Mouse (Mus musculus): ENCODE results near the gene Plac9a.
A peak's percentile ranks its signal among the peaks of the same experiment; 100 is the strongest.
"Not testable (repeated sequence)": the region's sequence is repeated elsewhere in the genome, so short reads cannot be mapped to it uniquely, and the experiment has no call there.

Gene Plac9a

DNA sequence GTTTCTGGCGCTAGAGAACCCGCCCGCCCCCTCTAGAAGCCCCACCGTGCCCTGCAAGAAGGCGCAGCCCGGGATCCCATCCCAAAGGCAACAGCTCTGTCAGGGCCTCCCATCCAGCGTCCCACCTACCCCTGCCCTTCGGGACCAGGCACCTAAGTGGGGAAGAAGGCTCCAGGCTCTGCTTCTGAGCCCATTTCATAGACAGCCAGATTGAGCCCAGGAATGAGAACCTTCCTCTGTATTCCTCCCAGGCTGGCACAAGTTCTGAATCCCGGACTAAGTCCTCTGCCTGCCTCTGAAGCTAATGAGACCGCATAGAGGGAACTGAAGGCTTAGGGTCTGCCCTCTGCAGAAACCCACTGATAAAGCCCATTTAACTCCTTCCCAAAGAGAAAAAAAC lies at the start of gene Plac9a:
Gene Plac9a (minus strand): TSS at position 101 of the 400 bp plus-strand sequence.
- DNase-seq (ENCODE audit: low spot score): not testable (repeated sequence)

DNA sequence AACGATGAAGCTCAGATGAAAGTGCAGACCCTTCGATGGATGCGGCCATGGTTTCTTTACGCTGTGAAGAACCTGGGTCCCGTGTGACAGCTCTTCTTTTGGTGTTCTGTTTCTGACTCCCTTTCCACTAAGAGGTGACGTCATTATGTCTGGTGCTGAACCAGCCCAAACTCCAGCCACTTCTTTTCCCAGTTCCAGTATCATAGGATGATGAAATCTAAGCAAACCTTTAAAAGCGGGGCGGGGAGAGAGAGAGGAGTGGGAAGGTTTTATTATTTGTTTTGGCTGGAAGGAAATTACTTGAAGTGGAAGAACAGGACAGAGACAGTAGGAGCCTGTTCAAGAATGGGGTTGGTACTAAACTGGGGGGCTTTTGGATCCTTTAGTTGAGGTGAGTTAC lies 35.1 kb upstream of the Plac9a start, which contains the start of gene Cphx1:
Gene Cphx1 (plus strand): TSS at position 301 of the 400 bp plus-strand sequence.
- not testable (repeated sequence) for DNase-seq (ENCODE audit: low spot score)

DNA sequence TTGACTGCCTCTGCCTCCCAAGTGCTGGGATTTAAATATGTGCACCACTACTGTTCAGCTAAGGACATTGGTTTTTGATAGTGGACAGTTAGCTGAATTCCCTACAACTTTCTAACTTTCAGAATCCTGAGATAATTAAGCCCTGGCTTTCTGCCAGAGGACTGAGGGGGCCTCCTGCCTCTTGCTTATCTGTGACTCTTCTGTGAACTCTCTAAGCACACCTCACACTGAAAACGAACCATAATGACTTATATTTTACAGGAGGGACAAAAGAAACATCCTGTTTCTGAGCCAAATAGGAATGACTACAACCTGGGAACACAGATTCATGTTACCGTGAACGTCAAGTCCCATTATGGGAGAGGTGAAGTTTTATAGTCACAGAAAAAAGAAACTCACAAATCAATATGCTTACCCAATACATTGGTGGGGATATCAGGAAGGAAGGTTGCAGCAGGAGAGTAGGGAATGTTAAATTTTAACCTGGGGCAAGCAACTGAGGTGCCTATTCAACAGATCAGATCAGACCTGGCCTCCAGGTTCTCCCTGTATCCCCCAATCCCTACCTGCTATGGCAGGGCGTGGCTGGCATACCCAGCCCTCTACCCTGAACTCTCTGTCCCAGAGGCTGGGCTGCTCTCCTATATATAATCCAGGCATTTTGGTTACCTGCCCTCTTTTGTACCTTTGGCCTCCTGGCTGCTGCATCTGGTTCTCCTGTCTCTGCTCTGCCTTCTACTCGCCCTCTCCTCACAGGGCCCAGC lies 34.1 kb upstream of the Plac9a start:
- DNase-seq (ENCODE audit: low spot score): not testable (repeated sequence)

DNA sequence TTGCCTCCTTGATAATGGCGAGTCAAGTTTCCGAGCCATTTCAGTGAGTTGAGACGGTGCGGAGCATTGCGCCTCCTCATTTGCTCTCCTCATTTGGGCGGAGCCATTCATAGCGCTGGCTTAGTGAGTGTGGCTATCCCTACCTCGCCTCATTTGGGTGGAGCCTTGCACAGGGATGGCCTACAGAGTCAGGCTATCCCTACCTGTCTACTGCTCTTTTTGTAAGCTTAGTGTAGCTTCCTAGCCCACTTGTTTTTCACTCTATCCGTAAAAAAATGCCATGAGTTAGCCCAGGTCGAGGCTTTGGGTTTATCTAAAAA lies 24.6 kb upstream of the Plac9a start, which contains the start of gene Tmem254a:
Gene Tmem254a (minus strand): TSS at position 111 of the 320 bp plus-strand sequence.
- not testable (repeated sequence) for DNase-seq (ENCODE audit: low spot score)

DNA sequence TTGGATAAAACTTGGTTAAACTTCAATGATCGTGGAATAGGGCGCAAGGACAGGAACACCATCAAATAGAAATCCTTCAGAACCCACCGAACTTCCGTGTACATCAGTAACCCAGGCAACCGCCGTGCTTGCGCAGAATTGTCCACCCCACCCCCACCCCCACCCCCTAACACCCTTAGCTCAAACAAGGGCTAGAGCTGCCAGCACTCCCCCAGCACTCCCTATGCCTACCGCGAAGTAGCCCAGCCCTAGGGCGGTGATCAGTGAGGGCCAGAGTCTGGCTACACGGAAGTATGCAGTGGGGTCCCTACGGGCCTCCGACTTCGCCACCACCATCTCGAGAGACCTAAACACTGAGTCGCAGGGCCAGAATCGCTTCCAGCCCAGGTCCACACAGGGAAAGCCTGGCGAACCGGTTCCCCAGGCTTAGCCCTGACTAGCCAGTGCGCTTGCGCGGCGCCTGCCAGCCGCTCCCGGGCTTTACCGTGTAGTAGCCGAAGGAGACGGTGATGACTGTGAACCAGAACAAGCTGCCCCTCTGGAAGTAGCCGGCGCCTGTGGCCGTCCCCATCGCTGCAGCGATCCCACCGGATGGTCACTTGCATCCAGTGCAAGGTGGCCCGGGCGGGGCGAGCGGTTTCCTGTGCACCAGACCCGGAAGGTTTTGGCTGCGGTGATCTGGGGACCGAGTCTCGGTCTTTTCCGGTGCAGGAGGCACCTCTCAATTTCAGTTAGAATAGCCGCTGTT lies 24.1 kb upstream of the Plac9a start:
- DNase-seq (ENCODE audit: low spot score): not testable (repeated sequence)

DNA sequence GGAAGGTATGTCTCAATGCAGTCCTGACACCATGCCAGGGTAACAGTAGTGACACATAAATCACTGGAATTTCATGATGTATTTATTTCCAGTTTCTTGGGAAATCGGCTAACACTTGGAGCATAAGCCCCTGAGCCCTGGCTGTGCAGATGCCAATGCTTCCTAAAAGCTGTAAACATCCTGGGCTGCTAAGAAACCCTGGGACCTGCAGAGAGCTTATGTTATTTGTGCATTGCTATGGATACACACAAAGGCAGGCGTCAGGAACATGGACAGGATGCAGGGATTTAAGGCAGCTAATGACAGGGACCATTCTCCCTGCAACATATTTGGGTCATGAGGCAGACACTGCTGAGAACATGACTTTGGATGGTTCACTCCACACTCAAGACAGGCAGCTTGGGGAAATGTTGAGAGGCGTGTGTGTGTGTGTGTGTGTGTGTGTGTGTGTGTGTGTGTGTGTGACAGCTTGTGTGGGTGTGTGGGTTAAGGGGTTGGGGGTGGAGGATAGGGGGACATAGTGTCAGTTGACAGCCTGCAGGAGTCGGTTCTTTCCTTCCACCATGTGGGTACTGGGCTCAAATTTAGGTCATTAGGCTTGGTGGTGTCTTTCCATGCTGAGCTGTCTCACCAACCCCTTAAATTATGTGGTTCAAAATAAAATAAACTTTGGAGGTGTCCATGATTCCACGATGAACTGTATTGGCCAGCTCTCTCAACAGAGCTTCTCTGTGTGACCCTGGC lies 15.7 kb upstream of the Plac9a start:
- DNase-seq (ENCODE audit: low spot score): not testable (repeated sequence)

DNA sequence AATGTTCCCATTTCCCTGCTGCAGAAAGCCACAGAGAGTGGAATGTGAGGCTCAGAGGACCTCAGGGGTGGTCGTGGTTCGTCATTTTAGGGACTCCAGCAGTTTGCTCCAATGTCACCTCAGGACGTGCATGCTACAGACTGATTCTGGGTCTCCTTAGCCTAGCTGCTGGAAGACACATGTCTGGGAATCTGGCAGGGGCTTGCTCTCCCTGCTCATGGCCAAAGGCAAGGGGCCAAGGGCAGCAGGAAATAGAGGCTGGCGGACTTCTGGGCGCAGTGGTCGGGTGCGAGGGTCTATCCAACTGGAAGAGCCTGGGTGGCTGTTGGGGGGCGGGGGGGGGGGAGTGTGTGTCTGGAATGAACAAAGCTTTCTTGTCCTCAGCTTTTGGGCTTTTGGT lies 6.1 kb upstream of the Plac9a start:
- DNase-seq (ENCODE audit: low spot score): not testable (repeated sequence)

DNA sequence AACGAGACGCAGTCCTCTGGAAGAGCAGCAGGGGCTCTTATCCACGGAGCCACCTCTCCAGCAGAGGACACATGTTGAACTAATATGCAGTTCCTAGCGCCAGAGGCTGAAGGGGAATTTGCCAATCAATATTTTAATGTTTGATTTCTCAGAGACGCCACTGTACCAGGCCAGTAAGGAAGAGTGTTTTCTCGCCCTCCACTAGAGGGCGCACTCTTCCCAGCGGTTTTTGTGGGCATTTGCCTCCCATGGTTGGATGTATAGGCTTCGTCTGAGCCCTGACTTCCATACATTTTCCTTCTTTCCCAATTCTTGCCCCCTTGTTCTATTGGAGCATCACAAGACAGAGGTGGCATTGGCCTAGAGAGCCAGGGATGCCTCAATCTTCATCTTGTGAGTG lies 4.4 kb upstream of the Plac9a start:
- not testable (repeated sequence) for DNase-seq (ENCODE audit: low spot score)

DNA sequence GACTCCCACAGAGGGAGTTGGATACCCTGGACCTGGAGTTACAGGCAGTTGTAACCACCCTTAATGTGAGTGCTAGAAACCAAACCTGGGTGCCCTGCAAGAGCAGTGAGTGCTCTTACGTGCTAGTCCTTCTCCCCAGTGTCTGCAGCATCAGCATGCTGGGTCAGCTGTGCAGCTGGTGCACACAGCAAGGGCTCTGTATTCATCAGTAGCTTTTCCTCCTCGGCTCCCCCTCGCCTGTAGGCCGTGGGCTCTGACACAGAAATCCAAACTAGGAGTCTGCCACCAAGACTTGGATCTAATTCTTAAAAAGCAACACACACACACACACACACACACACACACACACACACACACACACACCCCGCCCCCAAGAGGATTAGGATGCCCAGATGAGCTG lies 2.3 kb upstream of the Plac9a start:
- DNase-seq (ENCODE audit: low spot score): not testable (repeated sequence)

DNA sequence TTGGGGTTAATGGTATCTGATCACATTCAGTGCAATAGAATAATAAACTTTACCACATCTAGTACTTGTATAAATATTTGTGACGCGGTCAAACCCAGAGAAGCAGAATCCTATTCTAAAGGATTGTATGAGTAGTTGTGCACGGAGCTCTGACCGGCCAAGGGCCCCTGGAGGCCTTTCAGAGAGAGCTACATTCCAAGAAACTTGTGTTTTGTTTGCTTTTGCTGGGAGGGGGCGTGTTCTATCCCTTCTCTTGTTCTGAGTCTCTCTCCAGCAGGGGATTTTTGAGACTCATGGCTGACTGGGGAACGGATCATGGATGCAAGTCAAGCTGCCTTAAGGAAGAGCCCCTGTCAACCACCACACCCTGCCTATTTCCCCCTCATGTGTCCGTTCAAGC lies 7.2 kb downstream of the Plac9a start:
- not testable (repeated sequence) for DNase-seq (ENCODE audit: low spot score)

DNA sequence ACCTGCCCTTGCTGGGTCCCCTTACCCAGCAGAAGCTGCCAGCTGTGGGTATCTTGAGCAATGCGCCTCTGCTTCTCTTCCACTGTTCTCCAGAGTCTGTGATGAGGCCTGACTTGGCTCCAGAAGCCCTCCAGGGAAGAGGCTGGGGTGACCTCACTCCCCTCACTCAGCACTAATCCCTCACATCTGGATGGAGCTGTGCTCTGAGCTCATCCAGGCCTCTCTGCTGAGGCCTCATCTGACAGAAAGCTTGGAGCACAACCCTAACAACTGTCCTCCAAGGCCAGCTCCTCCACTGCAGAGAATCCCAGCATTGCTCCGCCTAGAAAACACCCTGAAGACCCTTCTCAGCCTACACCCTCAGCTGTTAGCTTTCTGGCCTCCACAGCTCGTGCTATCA lies 8.3 kb downstream of the Plac9a start:
- DNase-seq (ENCODE audit: low spot score): not testable (repeated sequence)

DNA sequence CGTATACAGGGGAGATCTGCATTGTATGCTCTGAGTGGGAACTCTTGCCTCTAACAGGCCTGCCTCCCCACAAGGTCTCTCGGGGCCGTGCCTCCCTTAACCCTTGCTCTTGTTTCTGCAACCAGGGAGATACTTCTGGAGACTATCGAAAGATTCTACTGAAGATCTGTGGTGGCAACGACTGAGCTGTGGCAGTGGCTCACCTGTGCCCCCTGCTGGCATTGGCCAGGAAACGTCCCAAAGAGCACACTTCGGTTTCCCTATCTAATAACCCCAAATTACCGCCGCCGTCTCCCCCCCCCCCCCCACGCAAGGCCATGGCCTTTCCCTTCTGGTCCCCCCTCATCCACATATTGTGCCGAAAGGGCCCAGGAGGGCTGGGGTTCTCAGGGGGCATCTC lies 17.0 kb downstream of the Plac9a start:
- DNase-seq (ENCODE audit: low spot score): not testable (repeated sequence)

DNA sequence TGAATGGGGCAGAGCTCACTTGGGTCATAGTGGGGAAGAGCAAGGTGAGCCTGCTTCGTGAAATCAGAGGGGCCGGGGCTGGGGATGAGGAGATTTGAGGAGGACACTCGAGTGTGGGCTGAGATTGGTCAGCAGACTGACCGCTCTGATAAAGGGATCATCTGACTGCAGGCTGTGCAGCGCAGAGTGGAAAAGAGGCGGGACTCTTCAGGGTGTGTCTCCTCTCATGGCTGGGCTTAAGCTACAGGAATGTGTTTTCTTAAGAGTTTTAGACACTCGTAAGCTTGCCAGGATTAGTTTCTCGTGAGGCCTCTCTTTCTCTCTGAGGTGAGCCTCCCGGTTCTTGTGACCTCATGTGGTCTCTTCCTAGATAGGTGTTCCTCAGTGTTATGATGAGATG lies 21.1 kb downstream of the Plac9a start:
- DNase-seq (ENCODE audit: low spot score): not testable (repeated sequence)

DNA sequence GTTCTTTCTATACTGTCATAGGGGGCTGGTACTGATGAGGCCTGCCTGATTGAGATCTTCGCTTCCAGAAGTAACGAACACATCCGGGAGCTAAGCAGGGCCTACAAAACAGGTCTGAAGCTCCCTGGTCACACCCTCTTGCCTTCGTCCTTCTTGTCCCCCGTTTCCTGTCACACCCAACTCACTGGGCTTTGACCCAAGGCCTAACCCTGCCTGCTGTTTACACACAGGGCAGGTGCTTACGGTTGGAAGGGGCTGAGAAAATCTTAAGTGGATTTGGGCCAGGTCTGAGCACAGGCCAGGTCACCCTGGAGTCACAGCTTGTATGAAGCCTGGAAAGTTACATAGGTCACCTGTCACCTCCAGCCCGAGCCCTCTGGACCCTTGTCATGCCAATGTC lies 26.3 kb downstream of the Plac9a start:
- not testable (repeated sequence) for DNase-seq (ENCODE audit: low spot score)

DNA sequence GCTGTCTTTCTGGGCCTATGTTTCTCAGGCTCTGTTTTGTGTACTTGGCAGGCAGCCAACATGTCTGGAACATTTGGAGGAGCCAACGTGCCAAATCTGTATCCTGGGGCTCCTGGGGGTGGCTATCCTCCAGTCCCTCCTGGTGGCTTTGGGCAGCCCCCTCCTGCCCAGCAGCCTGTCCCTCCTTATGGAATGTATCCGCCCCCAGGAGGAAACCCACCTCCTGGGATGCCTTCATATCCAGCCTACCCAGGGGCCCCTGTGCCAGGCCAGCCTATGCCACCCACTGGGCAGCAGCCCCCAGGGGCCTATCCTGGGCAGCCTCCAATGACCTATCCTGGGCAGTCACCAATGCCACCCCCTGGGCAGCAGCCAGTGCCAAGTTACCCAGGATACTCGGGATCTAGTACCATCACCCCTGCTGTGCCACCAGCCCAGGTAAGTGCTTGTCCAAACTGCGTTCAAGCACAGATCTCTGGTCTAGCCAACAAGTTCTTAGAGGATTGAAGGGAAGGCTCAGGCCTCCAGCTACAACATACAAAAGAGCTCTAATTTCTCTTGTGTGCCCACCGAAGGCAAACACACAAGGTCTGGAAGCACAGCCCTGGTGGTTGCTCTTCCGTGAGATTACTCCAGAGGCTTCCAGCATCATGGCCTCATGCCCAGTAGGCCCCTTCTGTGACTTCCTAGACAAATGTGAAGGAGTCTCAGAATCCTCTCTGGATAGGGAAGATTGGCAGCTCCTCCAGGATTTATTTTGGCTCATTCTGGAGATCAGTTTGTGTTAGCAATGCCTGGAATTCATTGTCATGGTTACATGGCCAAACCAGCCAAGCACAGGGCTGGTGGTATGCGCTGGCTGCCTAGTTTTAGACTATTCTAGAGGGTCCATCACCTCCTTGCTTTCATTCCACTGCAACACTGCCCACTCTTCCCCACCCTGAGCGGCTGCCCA lies 30.2 kb downstream of the Plac9a start:
- peak; percentile 54 for DNase-seq (ENCODE audit: low spot score)

DNA sequence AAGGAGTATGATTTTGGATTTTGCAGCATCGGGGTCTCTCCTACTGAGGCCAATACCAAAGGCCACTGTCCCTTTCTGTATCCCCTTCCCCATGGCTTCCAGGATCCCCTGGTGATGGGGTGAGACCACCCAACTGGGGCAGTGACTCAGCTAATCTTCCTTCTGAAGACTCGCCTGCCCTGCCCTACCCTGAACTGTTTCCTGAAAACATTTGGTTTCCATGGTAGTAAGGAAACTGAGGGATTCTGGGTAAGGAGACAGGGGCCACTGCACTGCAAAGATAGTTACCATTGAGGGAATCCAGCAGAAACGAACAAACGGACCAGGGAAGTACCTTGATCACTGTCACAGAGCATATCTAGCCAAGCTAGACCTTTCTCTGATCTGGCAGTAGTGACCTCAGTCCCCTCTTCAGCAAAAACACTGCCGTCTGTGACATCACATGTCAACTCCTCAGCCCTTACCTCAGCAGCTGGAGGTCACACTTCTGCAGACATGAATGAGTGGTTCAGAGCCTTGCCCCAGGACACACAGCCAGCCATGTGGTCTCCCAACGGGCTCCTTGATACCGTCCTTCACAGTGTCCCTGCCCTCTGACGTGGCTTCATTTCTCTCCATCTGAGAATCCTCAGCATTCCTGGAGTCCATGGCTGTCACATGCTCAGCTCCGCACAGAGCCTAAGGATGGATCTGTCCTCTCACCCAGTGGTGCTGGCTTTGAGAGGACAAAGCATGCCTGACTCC lies 33.6 kb downstream of the Plac9a start:
- no peak for DNase-seq (ENCODE audit: low spot score)

DNA sequence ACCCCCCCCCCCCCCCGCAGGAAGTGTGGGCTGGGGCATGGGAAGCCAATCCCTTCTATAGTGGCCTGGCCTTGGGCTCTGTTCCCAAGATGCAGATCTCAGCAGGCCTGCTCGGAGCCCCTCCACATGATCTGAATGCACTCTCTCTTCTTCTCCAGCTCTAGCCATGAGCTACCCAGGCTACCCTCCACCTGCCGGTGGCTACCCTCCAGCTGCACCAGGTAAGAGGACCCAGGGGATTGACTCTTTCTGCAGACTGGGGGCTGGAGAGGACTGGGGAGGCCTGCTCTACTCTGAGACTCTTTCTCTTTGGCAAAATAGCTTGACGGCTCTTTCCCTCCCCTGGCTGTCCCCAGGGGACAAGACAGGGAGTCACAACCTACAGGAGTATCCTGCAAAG lies 34.2 kb downstream of the Plac9a start:
- DNase-seq (ENCODE audit: low spot score): no peak

DNA sequence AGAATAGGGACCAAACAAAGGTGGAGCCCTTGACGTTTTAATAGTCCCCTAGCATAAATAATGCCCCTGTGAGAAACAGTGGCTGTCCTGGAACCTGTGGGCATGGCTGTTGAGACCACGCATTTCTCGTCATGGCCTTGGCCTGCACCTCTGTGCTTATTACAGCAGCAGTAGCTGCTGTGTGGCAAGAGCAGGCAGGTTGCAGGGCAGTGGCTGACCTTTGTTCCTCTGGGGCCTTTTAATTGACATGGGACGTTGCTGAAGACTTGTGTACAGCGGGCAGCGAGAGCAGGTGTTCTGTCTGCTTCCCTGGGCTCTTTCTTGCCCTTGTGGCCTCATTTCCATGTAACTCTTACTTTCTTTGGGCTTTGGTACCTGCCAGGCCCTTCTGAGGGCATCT lies 35.1 kb downstream of the Plac9a start:
- no peak for DNase-seq (ENCODE audit: low spot score)

DNA sequence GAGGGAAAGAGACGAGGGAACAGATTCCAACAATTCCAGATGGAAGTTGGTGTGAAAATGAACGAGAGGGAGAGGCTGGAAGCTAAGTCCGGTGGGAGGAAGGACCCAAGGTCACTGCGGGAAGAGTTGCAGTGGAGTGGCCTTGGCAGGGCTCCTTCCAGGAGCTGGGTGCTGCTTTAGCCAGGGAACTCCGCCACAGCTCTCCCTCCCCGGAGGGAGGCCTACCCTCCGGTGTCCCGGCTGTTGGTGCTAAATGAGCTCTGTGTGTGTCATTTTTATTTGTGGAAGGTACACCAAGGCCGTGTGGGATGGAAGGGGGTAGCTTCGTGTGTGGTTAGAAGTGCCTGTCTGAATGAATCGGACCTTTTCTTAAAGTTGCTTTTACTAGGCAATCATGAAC lies 36.1 kb downstream of the Plac9a start:
- DNase-seq (ENCODE audit: low spot score): no peak

DNA sequence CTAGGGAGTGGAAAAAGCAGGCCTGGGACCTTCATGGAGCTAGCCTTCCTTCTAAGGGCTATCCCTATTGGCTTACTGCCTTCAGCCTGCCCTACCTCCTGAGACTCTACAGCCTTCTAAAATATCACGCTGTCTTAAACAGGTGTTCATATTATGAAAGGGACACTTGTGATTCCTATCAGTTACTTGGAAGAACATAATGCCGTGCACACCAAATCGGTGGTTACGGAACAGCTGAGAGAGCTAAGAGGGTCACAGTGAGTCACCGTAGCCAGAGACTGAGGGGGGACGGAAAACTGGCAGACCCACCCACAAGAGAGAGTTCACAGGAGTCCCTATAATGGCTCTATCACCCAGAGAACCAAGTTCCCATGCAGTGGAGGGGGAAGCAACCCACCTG lies 36.5 kb downstream of the Plac9a start:
- DNase-seq (ENCODE audit: low spot score): no peak

DNA sequence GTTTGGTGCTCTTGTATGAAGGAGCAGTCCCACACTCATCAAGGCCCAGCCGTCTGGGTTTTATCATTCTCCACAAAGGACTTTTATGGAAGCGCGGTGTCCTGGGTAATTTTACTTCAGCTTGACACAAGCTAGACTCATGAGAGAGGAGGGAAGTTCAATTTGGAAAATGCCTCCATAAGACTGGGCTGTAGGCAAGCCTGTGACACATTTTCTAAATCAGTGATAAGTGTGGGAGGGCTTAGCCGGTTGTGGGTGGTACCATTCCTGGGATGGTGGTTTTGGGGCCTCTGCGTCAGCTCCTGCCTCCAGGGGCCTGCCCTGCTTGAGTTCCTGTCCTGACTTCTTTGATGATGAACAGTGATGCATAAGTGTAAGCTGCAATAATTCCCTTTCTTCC lies 37.6 kb downstream of the Plac9a start:
- DNase-seq (ENCODE audit: low spot score): no peak
